Mouse (Mus musculus) liver, postnatal 0 days (tissue): ENCODE measurements around the gene Pde6d. TPM values are rescaled to one million over a fixed set of nuclear protein-coding genes. Genes with fewer than 3 reads are reported as not detected.
A peak's percentile ranks its signal among the peaks of the same experiment; 100 is the strongest.

Experiments
- ATAC-seq: fragments of 200-750 bp; cut with Nextera tagmentation; 2 replicates; pipeline ENCODE4 v1.8.0; 2017; ENCODE audit warnings: mild to moderate bottlenecking, moderate library complexity
- DNase-seq: peaks from one replicate; pipeline ENCODE4 v3.0.0-alpha.2; 2016
- H3K27ac ChIP-seq: fragments of 300-500 bp; sonication (generic); 2 replicates; pipeline ENCODE4 v1.5.1; 2014; ENCODE audit warnings: antibody characterized with exemption, moderate library complexity, mild to moderate bottlenecking, low read depth
- H3K27me3 ChIP-seq: fragments of 300-500 bp; sonication (generic); 2 replicates; pipeline ENCODE4 v1.6.1; 2014; ENCODE audit warnings: low read length, control low read depth, mixed read lengths; ENCODE audit not compliant: insufficient read depth
- H3K36me3 ChIP-seq: fragments of 300-500 bp; sonication (generic); replicated peaks from 2 replicates; pipeline ENCODE4 v1.6.1; 2014; ENCODE audit warnings: mild to moderate bottlenecking, control low read depth, low read length, moderate library complexity, mixed read lengths; ENCODE audit not compliant: insufficient read depth
- H3K4me1 ChIP-seq: fragments of 300-500 bp; sonication (generic); 2 replicates; pipeline ENCODE4 v1.6.1; 2014; ENCODE audit warnings: antibody characterized with exemption, mild to moderate bottlenecking, control low read depth; ENCODE audit not compliant: insufficient read depth
- H3K4me2 ChIP-seq: fragments of 300-500 bp; sonication (generic); 2 replicates; pipeline ENCODE4 v1.6.1; 2014; ENCODE audit warnings: low read depth, mild to moderate bottlenecking, low read length, moderate library complexity, mixed read lengths
- H3K4me3 ChIP-seq: fragments of 300-500 bp; sonication (generic); 2 replicates; pipeline ENCODE4 v1.5.1; 2014; ENCODE audit warnings: low read depth, low read length
- H3K9ac ChIP-seq: fragments of 300-500 bp; sonication (generic); replicated peaks from 2 replicates; pipeline ENCODE4 v1.6.1; 2014; ENCODE audit warnings: mild to moderate bottlenecking, moderate library complexity
- H3K9me3 ChIP-seq: fragments of 300-500 bp; sonication (generic); 2 replicates; pipeline ENCODE4 v1.6.1; 2016; ENCODE audit warnings: mild to moderate bottlenecking, control low read depth, low read length, mixed read lengths
- CTCF ChIP-seq: sonication (generic); IDR thresholded peaks from 2 replicates; pipeline ENCODE4 v1.5.1; 2016; ENCODE audit warnings: antibody characterized with exemption, low read depth
- EP300 ChIP-seq: IDR thresholded peaks from 2 replicates; pipeline ENCODE4 v1.6.1; 2016; ENCODE audit warnings: antibody characterized with exemption, low read depth, mild to moderate bottlenecking
- WGBS: fragments of 180-500 bp; shearing (Covaris S2); extraction: QIAGEN DNeasy Blood & Tissue Kit; methylation state at CpG from one replicate; pipeline ENCODE4 v1.1.7; 2014; ENCODE audit not compliant: insufficient replicate concordance; 5-methylcytosine and 5-hydroxymethylcytosine counted together
- polyA plus RNA-seq: library from polyadenylated mRNA; unstranded; fragments of >200 nt; fragmentation: Nextera tagmentation; extraction: Ambion mirVana; gene quantifications from 2 replicates; pipeline ENCODE4 v1.2.1, GENCODE M21; 2015

Gene Pde6d
- polyA plus RNA-seq: 25.2 and 29.6 TPM in 2 replicates

DNA sequence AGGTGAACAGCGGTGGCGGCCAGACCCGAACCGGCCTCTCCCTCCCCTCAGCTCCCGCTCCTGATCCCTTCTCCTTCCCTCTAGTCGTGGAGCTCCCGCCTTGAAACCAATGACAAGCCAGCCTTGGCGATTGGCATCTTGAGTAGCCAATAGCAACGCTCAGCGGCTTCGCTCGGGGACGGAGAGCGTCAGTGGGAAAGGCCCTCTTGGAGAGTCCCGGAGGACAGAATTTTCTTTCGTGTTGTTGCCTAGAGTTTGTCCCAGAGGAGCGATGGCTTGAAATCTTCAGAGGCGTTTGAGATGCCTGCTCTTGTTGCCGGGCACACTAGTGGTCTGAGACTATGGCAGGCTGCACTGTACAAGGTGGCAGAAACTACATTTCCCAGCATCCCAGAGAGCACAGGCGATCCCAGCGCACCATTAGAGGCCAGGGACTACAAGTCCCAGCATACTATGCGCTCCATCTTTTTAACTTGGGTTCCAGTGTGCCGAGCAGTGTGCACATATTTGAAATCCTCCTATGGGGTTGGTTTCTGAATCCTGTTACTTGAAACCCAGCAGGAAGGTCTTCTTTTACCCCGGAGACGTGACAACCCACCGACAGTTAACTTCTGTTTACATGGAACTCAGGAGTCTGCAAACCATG, at the start of gene Pde6d, which contains the start of gene Cops7b:
Gene Pde6d, minus strand, starts transcription at position 179 of the 646 bp plus-strand sequence.
Gene Cops7b, plus strand, starts transcription at position 454 of the 646 bp plus-strand sequence.
- no peaks in the 10 kb centered on the region for H3K36me3 ChIP-seq
- H3K4me2 ChIP-seq: peak within 1 kb of the TSS; percentile 95
- no peaks in the 10 kb centered on the region for H3K27me3 ChIP-seq
- peak within 1 kb of the TSS; percentile 85 for H3K4me3 ChIP-seq
- H3K27ac ChIP-seq: peak within 1 kb of the TSS; percentile 67
- H3K4me1 ChIP-seq: peaks cover 33% of the 10 kb centered on the region
- peak; percentile 97 for ATAC-seq
- no peak for TF ChIP-seq EP300
- no peak for TF ChIP-seq CTCF
- no peaks in the 10 kb centered on the region for H3K9me3 ChIP-seq
- DNase-seq: peak; percentile 93
- under 1% methylated on average over 26 of the region's 26 CpGs for WGBS
- H3K9ac ChIP-seq: peak within 1 kb of the TSS; percentile 85

DNA sequence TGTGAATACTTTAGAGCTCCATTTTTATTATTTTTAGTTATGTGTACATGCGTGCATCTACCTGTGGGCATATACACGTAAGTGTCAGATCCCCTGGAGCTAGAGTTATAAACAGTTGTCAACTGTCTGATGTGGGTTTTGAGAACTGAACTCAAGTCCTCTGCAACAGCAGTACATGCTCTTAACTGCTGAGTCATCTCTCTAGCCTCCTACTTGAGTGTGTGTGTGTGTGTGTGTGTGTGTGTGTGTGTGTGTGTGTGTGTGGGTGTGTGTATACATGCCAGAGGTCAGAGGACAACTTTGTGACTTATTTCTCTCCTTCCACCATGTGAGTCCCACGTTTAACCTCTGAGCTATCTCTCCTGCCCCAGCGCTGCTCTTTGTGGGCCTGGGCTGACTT, 48.1 kb upstream of the Pde6d start:
- 65% methylated on average over 4 of the region's 4 CpGs for WGBS
- H3K4me1 ChIP-seq: peaks cover 11% of the 10 kb centered on the region
- H3K36me3 ChIP-seq: no peaks in the 10 kb centered on the region
- no peak for TF ChIP-seq EP300
- no peak for TF ChIP-seq CTCF
- no peaks in the 10 kb centered on the region for H3K27me3 ChIP-seq
- no peaks in the 10 kb centered on the region for H3K9me3 ChIP-seq
- H3K4me3 ChIP-seq: no peak overlapping the region
- DNase-seq: no peak
- no peak overlapping the region for H3K9ac ChIP-seq
- no peak overlapping the region for H3K27ac ChIP-seq
- no peak overlapping the region for H3K4me2 ChIP-seq
- ATAC-seq: no peak

GRCm38 (mm10) chr1:86629936-86630335, 47.5 kb upstream of the Pde6d start:
- no peak for TF ChIP-seq CTCF
- TF ChIP-seq EP300: no peak
- H3K27me3 ChIP-seq: no peaks in the 10 kb centered on the region
- H3K9ac ChIP-seq: no peak overlapping the region
- H3K36me3 ChIP-seq: no peaks in the 10 kb centered on the region
- no peaks in the 10 kb centered on the region for H3K9me3 ChIP-seq
- H3K27ac ChIP-seq: no peak overlapping the region
- ATAC-seq (no peak), DNase-seq (no peak)
- H3K4me1 ChIP-seq: peaks cover 11% of the 10 kb centered on the region
- WGBS: 64% methylated on average over 4 of the region's 4 CpGs
- no peak overlapping the region for H3K4me2 ChIP-seq
- H3K4me3 ChIP-seq: no peak overlapping the region

DNA sequence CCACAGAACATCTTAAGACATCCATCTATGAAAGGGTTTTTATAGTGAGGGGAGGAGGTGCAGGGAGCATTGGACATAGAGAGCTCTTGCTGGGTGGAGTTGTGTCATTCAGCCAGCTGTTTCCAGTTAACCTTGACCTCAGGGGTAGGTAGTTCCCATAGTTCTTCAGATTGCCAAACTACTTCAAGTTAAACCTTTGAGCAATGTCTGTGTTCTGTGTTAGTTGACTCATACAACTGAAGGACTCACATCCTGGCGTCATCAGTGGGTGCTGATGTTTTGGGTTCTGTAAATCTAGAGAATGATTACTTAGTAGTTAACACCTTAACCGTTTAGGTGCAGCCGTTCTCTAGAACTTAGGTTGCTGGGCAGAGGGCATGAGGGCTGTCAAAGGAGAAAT, 45.8 kb upstream of the Pde6d start:
- 59% methylated on average over 3 of the region's 3 CpGs for WGBS
- H3K4me3 ChIP-seq: no peak overlapping the region
- peak; percentile 80 for ATAC-seq

GRCm38 (mm10) chr1:86623001-86624000, 40.9 kb upstream of the Pde6d start:
- no peak for DNase-seq

More for the DNA sequence above, 45.8 kb upstream of the Pde6d start:
- no peak for DNase-seq
- H3K36me3 ChIP-seq: no peaks in the 10 kb centered on the region
- H3K4me1 ChIP-seq: peaks cover 5% of the 10 kb centered on the region; the same call in 1 of the 2 replicates
- H3K27me3 ChIP-seq: no peaks in the 10 kb centered on the region
- no peak overlapping the region for H3K27ac ChIP-seq
- H3K9ac ChIP-seq: no peak overlapping the region
- H3K9me3 ChIP-seq: no peaks in the 10 kb centered on the region
- H3K4me2 ChIP-seq: no peak overlapping the region
- TF ChIP-seq EP300 (0 out of 2 replicates have a peak, but pooled peaks have one; percentile 46), CTCF (no peak)

DNA sequence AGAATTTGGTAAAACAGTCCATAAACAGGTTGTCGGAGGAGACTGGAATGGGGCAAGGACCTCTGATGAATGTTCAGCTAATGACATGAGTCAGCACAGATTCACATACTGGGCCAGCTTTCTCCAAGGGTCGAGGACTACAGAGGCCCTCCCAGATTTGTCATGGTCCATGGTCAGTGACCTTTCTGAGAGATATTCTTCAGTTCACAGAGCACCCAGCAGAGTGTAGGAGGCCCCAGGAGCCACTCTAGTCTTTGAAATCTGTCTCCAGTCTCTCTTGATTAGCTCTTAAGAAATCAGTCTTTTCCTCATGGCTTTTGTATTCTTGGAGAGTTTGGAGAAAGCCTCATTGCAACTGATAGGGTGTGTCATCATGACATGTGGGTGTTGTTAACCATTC, 39.9 kb upstream of the Pde6d start:
- Histone ChIP-seq H3K9me3 (no peaks in the 10 kb centered on the region), H3K36me3 (no peaks in the 10 kb centered on the region), H3K4me3 (no peak overlapping the region), H3K4me1 (peaks cover 3% of the 10 kb centered on the region; the same call in 1 of the 2 replicates), H3K4me2 (no peak overlapping the region), H3K27ac (no peak overlapping the region), H3K9ac (no peak overlapping the region), H3K27me3 (no peaks in the 10 kb centered on the region)
- no peak for ATAC-seq
- TF ChIP-seq CTCF (no peak), EP300 (no peak)
- WGBS: 75% methylated on average over 2 of the region's 2 CpGs
- no peak for DNase-seq

More at GRCm38 (mm10) chr1:86623001-86624000, 40.9 kb upstream of the Pde6d start:
- Histone ChIP-seq H3K4me1 (peaks cover 3% of the 10 kb centered on the region; the same call in 1 of the 2 replicates), H3K27me3 (no peaks in the 10 kb centered on the region), H3K36me3 (no peaks in the 10 kb centered on the region), H3K9ac (no peak overlapping the region), H3K27ac (no peak overlapping the region), H3K9me3 (no peaks in the 10 kb centered on the region), H3K4me3 (no peak overlapping the region), H3K4me2 (no peak overlapping the region)
- WGBS: 48% methylated on average over 16 of the region's 16 CpGs
- no peak for ATAC-seq
- TF ChIP-seq CTCF: no peak
- TF ChIP-seq EP300: no peak
